Mouse (Mus musculus): Measurements from ENCODE around the gene Faf1. TPM values are rescaled to one million over a fixed set of nuclear protein-coding genes. Genes with fewer than 3 reads are reported as not detected.
A peak's percentile ranks its signal among the peaks of the same experiment; 100 is the strongest.

Faf1 gene
- polyA plus RNA-seq, 1 experiment, result 58.8 TPM

DNA sequence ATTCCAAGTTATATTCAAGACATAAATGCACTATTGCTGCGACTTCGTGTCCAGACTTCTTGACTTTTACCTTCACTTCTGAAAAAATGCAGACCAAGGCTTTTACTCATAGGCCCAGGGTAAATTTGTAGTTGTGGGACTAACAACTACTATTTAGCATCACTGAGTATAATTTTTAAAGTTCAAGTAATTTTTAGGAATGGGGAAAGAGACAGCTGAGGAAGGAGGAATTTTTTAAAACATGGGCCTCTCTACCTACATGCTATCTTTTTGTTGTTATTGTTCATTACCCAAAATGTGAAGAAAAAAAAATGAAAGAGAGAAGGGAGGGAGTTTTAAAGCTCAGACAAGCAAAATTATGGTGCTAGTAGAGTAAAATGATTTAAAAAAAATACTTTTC is 21.7 kb upstream of the Faf1 start:
- H3K27ac ChIP-seq (ENCODE audit: insufficient read depth, low read length), result no peak overlapping the region
- TF ChIP-seq POLR2A (IDR thresholded peaks at IDR 0.05; ENCODE audit: low read depth, low read length) (no peak), CTCF (IDR thresholded peaks at IDR 0.05; ENCODE audit: borderline replicate concordance, insufficient read depth, low read length) (no peak)
- no peak overlapping the region for H3K4me3 ChIP-seq (ENCODE audit: insufficient read depth, low read length)
- H3K4me1 ChIP-seq (ENCODE audit: control insufficient read depth, insufficient read depth, low read length), result peaks cover 3% of the 10 kb centered on the region; the same call in 1 of the 2 replicates

DNA sequence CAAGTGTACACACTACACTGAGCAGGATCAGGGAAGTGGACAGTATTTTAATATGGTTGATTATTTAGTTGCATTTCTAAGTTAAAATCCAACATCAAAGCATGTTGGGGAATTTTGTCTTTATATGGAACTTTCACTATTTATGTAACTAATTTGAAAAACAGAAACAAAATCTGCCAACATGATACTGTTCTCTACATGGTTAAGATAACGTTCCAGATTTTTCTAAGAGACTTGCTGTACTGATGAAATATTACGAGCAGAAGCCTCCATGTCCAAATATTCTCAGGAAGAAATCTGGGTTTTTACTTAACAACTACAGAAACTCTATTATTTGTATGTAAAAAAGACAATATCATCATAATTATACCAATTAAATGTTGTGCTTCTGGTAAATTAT is 20.6 kb upstream of the Faf1 start:
- Histone ChIP-seq H3K4me1 (ENCODE audit: control insufficient read depth, insufficient read depth, low read length) (peaks cover 3% of the 10 kb centered on the region; the same call in 1 of the 2 replicates), H3K27ac (ENCODE audit: insufficient read depth, low read length) (no peak overlapping the region), H3K4me3 (ENCODE audit: insufficient read depth, low read length) (no peak overlapping the region)
- TF ChIP-seq POLR2A (IDR thresholded peaks at IDR 0.05; ENCODE audit: low read depth, low read length), result no peak
- no peak for TF ChIP-seq CTCF (IDR thresholded peaks at IDR 0.05; ENCODE audit: borderline replicate concordance, insufficient read depth, low read length)

DNA sequence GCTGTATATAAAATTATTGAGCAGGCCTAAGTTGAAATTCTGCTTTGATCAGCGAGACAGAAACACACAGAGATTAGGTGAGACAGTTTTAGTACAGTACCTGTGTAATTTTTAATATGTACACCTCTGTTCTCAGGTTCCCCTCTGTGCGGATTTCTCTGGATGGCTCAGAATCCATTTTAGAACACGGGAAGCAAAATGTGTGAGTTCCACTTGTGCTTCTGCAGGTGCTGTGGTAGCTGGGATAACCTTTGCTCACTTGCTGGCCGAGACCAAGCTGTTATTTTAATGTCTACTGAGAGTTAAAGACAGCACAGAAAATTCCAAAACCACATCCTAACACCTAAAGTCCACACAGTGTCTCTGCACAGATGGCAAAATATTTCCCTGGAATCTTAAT is 20.1 kb upstream of the Faf1 start:
- H3K27ac ChIP-seq (ENCODE audit: insufficient read depth, low read length), result no peak overlapping the region
- TF ChIP-seq POLR2A (IDR thresholded peaks at IDR 0.05; ENCODE audit: low read depth, low read length) (no peak), CTCF (IDR thresholded peaks at IDR 0.05; ENCODE audit: borderline replicate concordance, insufficient read depth, low read length) (no peak)
- H3K4me3 ChIP-seq (ENCODE audit: insufficient read depth, low read length), result no peak overlapping the region
- H3K4me1 ChIP-seq (ENCODE audit: control insufficient read depth, insufficient read depth, low read length), result peaks cover 3% of the 10 kb centered on the region; the same call in 1 of the 2 replicates

DNA sequence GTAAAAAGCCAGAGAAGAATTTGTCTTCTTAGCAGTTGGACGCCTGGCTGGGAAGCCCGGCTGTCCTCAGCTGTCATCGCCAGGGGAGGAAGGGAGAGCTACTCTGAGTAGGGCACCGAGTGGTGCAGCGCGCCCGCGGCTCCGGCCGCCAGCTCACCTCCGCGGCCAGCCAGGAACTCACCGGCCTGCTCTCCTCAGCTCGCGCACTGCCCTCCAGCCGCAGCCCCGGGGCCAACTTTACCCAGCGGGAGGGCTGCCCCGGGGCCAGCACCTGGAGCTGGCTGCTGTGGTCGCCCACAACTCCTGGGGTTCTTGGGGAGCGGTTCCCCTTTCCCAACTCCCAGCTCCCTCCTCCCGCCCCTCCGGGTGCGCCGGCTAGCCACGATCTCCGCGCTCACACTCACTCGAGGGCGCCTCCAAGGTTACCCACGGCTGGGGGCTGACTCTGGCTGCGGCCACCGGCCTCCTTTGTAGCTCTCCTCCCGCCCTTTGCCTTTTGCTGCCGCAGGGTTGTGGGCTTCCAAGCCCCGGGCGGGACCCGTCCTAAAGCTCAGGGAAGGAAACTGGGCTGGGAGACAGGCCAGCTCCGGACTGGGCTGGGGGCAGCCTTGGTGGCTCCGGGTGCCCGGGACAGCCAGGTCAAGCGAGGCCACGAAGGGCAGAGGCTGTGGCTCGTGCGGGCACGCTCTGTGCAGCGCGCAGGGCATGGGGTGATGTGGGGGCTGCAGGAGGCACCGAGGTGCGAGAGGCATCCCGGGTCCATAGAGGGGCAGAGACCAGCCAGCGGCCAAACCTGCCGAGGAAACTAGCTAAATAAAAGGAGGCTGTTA is 19.2 kb upstream of the Faf1 start:
- Histone ChIP-seq H3K4me3 (ENCODE audit: insufficient read depth, low read length) (peak overlapping the region; percentile 53), H3K27ac (ENCODE audit: insufficient read depth, low read length) (no peak overlapping the region), H3K4me1 (ENCODE audit: control insufficient read depth, insufficient read depth, low read length) (peaks cover 3% of the 10 kb centered on the region; the same call in 1 of the 2 replicates)
- no peak for TF ChIP-seq CTCF (IDR thresholded peaks at IDR 0.05; ENCODE audit: borderline replicate concordance, insufficient read depth, low read length)
- no peak for TF ChIP-seq POLR2A (IDR thresholded peaks at IDR 0.05; ENCODE audit: low read depth, low read length)

DNA sequence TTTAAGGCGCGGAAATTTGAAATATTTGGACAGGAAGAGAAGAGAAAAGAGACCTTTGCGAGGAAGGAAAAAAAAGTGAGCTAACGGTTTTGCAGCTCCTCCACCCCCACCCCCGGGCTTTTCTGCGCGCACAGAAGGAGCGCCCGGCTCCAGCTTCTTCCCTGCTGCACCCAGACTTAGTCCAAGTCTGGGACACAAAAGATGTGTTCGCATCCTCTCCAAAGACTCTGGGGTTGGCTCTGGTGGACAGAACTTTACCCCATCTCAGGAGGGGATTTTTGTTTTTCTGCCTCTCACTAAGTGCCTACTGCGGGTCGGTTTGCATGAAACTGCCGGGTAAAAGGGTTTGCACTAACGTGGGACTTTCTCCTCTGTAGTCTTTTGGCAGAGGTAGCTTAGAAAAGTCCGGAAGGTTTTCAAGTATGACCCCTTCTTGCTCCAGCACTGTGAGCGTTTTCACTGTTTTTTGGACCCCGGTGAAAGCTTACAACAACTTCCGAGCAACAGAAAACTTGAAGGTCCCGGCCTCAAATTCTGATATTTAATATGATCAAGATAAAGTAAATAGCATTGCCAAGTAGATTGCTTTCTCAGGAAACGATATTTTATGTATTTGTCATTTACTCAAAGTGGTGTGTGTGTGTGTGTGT is 18.4 kb upstream of the Faf1 start:
- TF ChIP-seq POLR2A (IDR thresholded peaks at IDR 0.05; ENCODE audit: low read depth, low read length), result no peak
- TF ChIP-seq CTCF (IDR thresholded peaks at IDR 0.05; ENCODE audit: borderline replicate concordance, insufficient read depth, low read length), result no peak
- no peak overlapping the region for H3K27ac ChIP-seq (ENCODE audit: insufficient read depth, low read length)
- peak overlapping the region; percentile 53 for H3K4me3 ChIP-seq (ENCODE audit: insufficient read depth, low read length)
- H3K4me1 ChIP-seq (ENCODE audit: control insufficient read depth, insufficient read depth, low read length), result peaks cover 3% of the 10 kb centered on the region; the same call in 1 of the 2 replicates

DNA sequence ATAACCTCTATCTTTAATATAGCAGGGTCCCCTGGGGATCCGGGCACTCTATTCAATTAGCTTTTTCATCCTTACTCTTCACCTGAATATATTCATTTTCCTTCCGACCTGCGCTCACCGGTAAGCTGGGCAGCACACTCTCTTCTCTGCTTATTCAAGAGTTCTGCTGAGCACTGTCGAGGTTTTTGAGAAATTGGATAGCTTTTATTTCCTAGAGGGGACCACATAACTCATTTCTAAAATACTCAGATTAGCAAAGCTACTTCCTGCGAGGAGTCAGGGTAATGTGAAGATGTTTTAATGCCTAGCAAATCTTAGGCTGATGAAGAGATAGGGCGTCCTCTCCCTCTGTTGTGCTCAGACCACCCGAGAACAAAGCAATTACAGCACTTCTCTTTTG is 17.6 kb upstream of the Faf1 start:
- Histone ChIP-seq H3K4me1 (ENCODE audit: control insufficient read depth, insufficient read depth, low read length) (peaks cover 3% of the 10 kb centered on the region; the same call in 1 of the 2 replicates), H3K27ac (ENCODE audit: insufficient read depth, low read length) (no peak overlapping the region), H3K4me3 (ENCODE audit: insufficient read depth, low read length) (no peak overlapping the region)
- no peak for TF ChIP-seq POLR2A (IDR thresholded peaks at IDR 0.05; ENCODE audit: low read depth, low read length)
- no peak for TF ChIP-seq CTCF (IDR thresholded peaks at IDR 0.05; ENCODE audit: borderline replicate concordance, insufficient read depth, low read length)

DNA sequence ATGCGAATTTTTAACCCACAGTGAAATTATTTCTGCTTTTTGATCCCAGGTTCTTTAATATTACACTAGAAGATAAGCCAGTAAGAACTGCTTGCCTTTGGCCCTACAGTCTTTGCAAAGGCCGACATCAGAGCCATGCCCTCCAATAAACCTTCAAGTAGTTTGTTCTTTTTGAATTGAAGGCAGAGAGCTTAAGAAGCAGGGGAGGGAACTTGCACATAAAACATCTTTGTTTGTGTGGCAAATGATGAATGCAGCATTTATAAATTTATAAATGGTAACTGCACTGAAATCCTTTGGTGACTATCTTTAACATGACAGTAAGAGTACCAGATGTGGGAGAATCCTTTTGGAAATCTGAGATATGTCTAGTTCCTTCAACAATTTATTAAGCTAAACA is 16.8 kb upstream of the Faf1 start:
- TF ChIP-seq POLR2A (IDR thresholded peaks at IDR 0.05; ENCODE audit: low read depth, low read length) (no peak), CTCF (IDR thresholded peaks at IDR 0.05; ENCODE audit: borderline replicate concordance, insufficient read depth, low read length) (no peak)
- H3K4me3 ChIP-seq (ENCODE audit: insufficient read depth, low read length), result no peak overlapping the region
- H3K27ac ChIP-seq (ENCODE audit: insufficient read depth, low read length), result no peak overlapping the region
- H3K4me1 ChIP-seq (ENCODE audit: control insufficient read depth, insufficient read depth, low read length), result peaks cover 3% of the 10 kb centered on the region; the same call in 1 of the 2 replicates

DNA sequence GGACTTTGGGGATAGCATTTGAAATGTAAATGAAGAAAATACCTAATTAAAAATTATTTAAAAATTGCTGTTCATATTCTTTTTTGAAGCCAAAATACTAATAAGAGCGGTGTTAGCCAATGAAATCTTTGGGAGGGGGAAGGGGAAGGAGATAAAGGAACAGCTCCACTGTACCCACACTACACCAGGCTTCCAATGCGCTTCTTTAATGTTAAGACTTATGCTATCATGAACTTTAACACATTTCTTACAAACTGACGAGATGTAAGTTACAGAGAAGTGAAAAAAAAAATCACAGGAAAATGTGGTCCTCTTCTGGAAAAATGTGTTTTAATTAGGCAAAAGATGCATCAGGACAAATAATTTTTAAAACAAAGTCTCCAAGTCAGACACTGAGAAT is 15.8 kb upstream of the Faf1 start:
- Histone ChIP-seq H3K4me1 (ENCODE audit: control insufficient read depth, insufficient read depth, low read length) (peaks cover 3% of the 10 kb centered on the region; the same call in 1 of the 2 replicates), H3K4me3 (ENCODE audit: insufficient read depth, low read length) (no peak overlapping the region), H3K27ac (ENCODE audit: insufficient read depth, low read length) (no peak overlapping the region)
- TF ChIP-seq POLR2A (IDR thresholded peaks at IDR 0.05; ENCODE audit: low read depth, low read length) (no peak), CTCF (IDR thresholded peaks at IDR 0.05; ENCODE audit: borderline replicate concordance, insufficient read depth, low read length) (no peak)

DNA sequence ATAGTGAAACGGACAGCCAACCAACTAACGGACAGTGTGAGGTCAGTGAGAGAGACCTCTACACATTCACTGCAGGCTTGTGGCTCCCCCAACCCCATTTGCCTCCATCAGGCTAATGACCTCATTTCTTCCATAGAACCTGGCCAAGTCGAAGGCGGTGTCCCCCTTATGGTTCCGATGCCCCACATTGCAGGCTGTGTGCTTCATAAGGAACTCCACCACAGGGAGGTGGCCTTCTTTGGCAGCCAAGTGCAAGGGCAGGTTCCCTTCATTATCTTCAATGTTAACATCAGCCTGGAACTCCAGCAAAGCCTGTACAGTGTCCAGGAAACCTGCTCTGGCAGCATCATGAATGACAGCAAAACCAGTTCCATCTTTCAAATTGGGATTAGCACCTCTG is 15.2 kb upstream of the Faf1 start:
- TF ChIP-seq POLR2A (IDR thresholded peaks at IDR 0.05; ENCODE audit: low read depth, low read length), result no peak
- TF ChIP-seq CTCF (IDR thresholded peaks at IDR 0.05; ENCODE audit: borderline replicate concordance, insufficient read depth, low read length), result no peak
- H3K4me3 ChIP-seq (ENCODE audit: insufficient read depth, low read length), result no peak overlapping the region
- H3K27ac ChIP-seq (ENCODE audit: insufficient read depth, low read length), result no peak overlapping the region
- peaks cover 3% of the 10 kb centered on the region; the same call in 1 of the 2 replicates for H3K4me1 ChIP-seq (ENCODE audit: control insufficient read depth, insufficient read depth, low read length)

DNA sequence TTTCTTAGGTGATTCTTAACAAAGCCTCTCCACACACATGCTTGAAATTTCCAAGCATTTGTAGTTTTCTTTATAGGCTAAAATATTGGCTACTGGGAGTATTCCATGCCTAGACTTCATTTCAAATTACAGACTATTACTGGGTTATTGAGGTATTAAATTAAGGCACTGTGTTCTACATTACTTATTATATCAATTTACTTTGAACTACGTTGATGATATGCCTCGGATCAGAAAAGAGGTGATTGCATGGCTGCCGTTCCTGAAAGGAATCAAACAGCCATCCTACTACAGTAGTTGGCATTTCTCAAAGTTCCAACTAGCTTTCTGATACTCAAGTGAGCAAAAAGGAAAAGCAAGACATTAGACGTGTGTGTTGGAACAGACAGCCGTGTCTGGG is 14.1 kb upstream of the Faf1 start:
- H3K27ac ChIP-seq (ENCODE audit: insufficient read depth, low read length), result no peak overlapping the region
- TF ChIP-seq CTCF (IDR thresholded peaks at IDR 0.05; ENCODE audit: borderline replicate concordance, insufficient read depth, low read length), result no peak
- no peak for TF ChIP-seq POLR2A (IDR thresholded peaks at IDR 0.05; ENCODE audit: low read depth, low read length)
- H3K4me3 ChIP-seq (ENCODE audit: insufficient read depth, low read length), result no peak overlapping the region
- peaks cover 3% of the 10 kb centered on the region; the same call in 1 of the 2 replicates for H3K4me1 ChIP-seq (ENCODE audit: control insufficient read depth, insufficient read depth, low read length)

Measured in embryonic fibroblast, embryonic 13.5 days (primary cell).